Mouse (Mus musculus) cerebellum, adult 2 months (tissue): ENCODE data around the gene Cd52. TPM values are rescaled to one million over a fixed set of nuclear protein-coding genes. Genes with fewer than 3 reads are reported as not detected.

Source experiments
- DNase-seq, 2 experiments: peaks; one replicate each; pipeline ENCODE4 v3.0.0; 2021
- H3K27ac ChIP-seq: fragments of 200-500 bp; 2 replicates; pipeline ENCODE4 v1.5.1; 2012; ENCODE audit warnings: low read length, control low read depth, inconsistent platforms; ENCODE audit not compliant: insufficient read depth
- H3K27me3 ChIP-seq: fragments of 200-500 bp; 2 replicates; pipeline ENCODE4 v1.6.1; 2012; ENCODE audit warnings: inconsistent platforms, mild to moderate bottlenecking, low read length, moderate library complexity; ENCODE audit not compliant: control insufficient read depth, insufficient read depth
- H3K4me1 ChIP-seq: fragments of 200-500 bp; 2 replicates; pipeline ENCODE4 v1.6.1; 2011; ENCODE audit warnings: low read length; ENCODE audit not compliant: control insufficient read depth, insufficient read depth
- H3K4me3 ChIP-seq: fragments of 200-500 bp; replicated peaks from 2 replicates; pipeline ENCODE3; 2011; ENCODE audit warnings: mild to moderate bottlenecking, low read depth, low read length, control low read depth; ENCODE audit not compliant: insufficient read depth
- CTCF ChIP-seq: fragments of 200-500 bp; IDR thresholded peaks from 2 replicates; pipeline ENCODE4 v1.5.1; 2011; ENCODE audit warnings: low read depth, mild to moderate bottlenecking, control low read depth, low read length, moderate library complexity, borderline replicate concordance; ENCODE audit not compliant: insufficient read depth
- POLR2A ChIP-seq: fragments of 200-500 bp; IDR thresholded peaks from 2 replicates; pipeline ENCODE4 v1.6.1; 2011; ENCODE audit warnings: low read length, control low read depth, borderline replicate concordance; ENCODE audit not compliant: insufficient read depth
- WGBS: fragments of 180-500 bp; shearing (Covaris S2); methylation state at CpG from one replicate; pipeline ENCODE4 v1.1.7; 2018; 5-methylcytosine and 5-hydroxymethylcytosine counted together
- polyA plus RNA-seq: library from polyadenylated mRNA; depleted of rRNA; stranded (reverse); fragments of >200 nt; gene quantifications from 2 replicates; pipeline ENCODE4 v1.2.3, GENCODE M21; 2012; rRNA removed

The Cd52 gene
- polyA plus RNA-seq, 1 experiment: 2.8 TPM

DNA sequence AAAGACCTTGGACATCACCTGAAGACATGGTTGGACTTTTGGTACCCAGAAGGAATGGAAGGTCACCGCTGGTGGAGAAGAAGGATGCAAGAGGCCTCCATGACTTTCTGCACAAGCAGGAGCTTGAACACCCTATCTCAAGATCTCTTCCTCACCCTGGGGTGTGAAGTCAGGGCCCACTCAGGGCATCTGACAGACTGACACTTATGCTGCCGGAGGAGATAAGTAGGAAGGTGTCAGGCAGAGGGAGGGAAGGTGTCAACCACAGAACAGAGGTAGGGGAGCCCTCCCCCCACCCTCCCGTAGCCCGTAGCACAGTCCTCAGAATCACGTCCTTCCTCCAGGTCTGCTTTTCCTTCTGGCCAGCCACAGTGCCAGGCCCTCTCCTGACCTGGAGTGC, 47.2 kb downstream of the Cd52 start:
- DNase-seq: no peak
- no peak overlapping the region for H3K27ac ChIP-seq
- TF ChIP-seq CTCF (no peak), POLR2A (no peak)
- 83% methylated on average over 5 of the region's 5 CpGs for WGBS
- H3K27me3 ChIP-seq: no peaks in the 10 kb centered on the region; the same call in 1 of the 2 replicates
- H3K4me1 ChIP-seq: peaks cover 2% of the 10 kb centered on the region
- no peak overlapping the region for H3K4me3 ChIP-seq

DNA sequence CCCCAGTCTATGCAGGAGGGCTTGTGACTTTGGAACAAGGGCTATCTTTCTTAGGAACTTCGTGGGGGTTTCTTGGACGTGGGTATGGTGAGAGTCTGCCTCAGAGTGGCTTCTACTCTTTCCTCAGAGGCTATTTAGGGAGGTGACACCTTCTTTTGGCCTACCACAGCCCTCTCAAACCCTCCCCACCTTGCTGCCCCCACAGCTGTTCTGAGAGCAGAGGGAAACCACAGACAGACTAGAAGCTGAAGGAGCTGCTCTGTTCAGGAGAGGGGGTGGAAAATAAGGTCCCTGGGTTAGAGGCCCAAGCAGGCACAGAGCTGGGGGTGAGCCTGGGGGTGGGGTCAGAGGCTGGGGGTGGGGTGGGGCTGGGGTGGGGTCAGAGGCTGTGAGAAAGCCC, 51.8 kb downstream of the Cd52 start:
- H3K27ac ChIP-seq: no peak overlapping the region
- 49% methylated on average over 2 of the region's 2 CpGs for WGBS
- TF ChIP-seq CTCF (no peak), POLR2A (no peak)
- H3K4me3 ChIP-seq: no peak overlapping the region
- H3K4me1 ChIP-seq: no peaks in the 10 kb centered on the region
- no peaks in the 10 kb centered on the region; the same call in 1 of the 2 replicates for H3K27me3 ChIP-seq
- no peak for DNase-seq

DNA sequence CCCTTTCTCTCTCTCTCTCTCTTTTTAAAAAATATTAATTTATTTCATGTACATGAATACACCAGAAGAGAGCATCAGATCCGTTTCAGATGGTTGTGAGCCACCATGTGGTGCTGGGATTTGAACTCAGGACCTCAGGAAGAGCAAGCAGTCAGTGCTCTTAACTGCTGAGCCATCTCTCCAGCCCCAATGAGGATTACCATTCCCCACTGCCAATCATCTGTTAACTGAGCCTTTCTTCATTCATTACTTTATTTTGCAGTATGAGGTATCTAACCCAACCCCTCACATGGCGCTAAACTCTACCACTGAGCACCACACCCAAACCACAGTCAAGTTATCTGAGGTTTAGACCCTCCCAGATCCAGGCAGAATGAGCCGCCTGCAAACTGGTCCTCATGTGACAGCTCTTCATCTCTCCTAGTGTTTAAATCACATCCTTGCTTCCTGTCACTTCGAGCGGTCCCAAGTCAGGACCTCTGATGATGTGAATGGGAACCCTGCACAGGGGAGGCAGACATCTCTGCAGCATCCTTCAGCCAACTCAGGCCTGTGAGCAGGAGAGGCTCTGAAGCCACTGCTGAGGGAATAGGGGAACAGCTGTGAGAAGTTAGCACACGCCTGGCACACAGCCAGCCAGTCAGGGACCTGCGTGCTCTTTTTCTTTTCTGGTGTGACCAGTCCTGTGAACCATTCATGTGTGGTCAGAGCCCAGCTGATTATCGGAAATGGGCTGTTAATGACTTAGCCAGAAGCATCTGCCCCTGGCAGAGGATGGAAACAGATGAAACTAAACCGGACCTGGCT, 53.4 kb downstream of the Cd52 start:
- 31% methylated on average over 9 of the region's 9 CpGs for WGBS
- Histone ChIP-seq H3K27ac (no peak overlapping the region), H3K4me1 (no peaks in the 10 kb centered on the region), H3K4me3 (no peak overlapping the region), H3K27me3 (no peaks in the 10 kb centered on the region; the same call in 1 of the 2 replicates)
- no peak for TF ChIP-seq POLR2A
- no peak for TF ChIP-seq CTCF
- no peak for DNase-seq

DNA sequence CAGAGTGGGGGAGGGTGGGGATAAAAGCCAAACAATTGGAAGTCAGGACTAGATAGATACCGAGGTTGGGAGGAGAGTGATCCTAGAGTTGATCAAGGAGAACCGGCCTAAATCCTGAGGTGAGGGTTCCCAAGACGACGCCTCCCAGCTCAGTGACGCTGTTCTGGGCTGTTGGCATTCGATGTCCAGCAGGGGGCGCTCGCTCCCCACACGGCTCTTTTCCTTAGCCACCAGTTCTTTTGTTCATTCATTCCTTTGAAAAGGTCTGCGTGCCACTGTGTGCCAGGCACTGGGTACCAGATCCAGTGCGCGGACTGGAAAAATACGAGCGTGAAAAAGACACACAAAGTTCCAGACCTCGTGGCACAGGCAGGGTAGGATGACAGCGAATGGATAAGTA, 58.9 kb downstream of the Cd52 start:
- Histone ChIP-seq H3K27me3 (no peaks in the 10 kb centered on the region; the same call in 1 of the 2 replicates), H3K4me3 (no peak overlapping the region), H3K27ac (no peak overlapping the region), H3K4me1 (no peaks in the 10 kb centered on the region)
- peak; percentile 97 for TF ChIP-seq CTCF
- no peak for TF ChIP-seq POLR2A
- WGBS: 4% methylated on average over 16 of the region's 16 CpGs
- peak; percentile 75 to 83 for DNase-seq

Other genes with a start within 250 kb of the Cd52 start
- gene Rps6ka1, start 207.3 kb downstream of the Cd52 start, polyA plus RNA-seq: 93.6 and 114 TPM in 2 replicates
- 140 and 148 TPM in 2 replicates for gene Hmgn2, start 126.4 kb downstream of the Cd52 start, polyA plus RNA-seq
- 75.8 and 76.6 TPM in 2 replicates for gene Dhdds, start 94.2 kb downstream of the Cd52 start, polyA plus RNA-seq
- 0.16 and 0.23 TPM in 2 replicates for gene Lin28a, start 76.2 kb downstream of the Cd52 start, polyA plus RNA-seq
- not detected in 2 replicates for gene Zfp683, start 41.2 kb downstream of the Cd52 start, polyA plus RNA-seq
- 0.65 and 0.89 TPM in 2 replicates for gene Crybg2, start 34.3 kb downstream of the Cd52 start, polyA plus RNA-seq
- gene Ubxn11, start 7.5 kb upstream of the Cd52 start, polyA plus RNA-seq: 14.8 and 15.0 TPM in 2 replicates
- 238 and 258 TPM in 2 replicates for gene Sh3bgrl3, start 33.7 kb upstream of the Cd52 start, polyA plus RNA-seq
- gene Cep85, start 92.0 kb upstream of the Cd52 start, polyA plus RNA-seq: 24.8 and 25.2 TPM in 2 replicates
- gene Gm7534, start 107.9 kb upstream of the Cd52 start, polyA plus RNA-seq: not detected in 2 replicates
- gene Catsper4, start 132.3 kb upstream of the Cd52 start, polyA plus RNA-seq: 0.08 TPM in 1 of 2 replicates, not detected in the other
- 0.55 and 0.56 TPM in 2 replicates for gene Cnksr1, start 143.3 kb upstream of the Cd52 start, polyA plus RNA-seq
- gene E130218I03Rik, start 148.6 kb upstream of the Cd52 start, polyA plus RNA-seq: 0.52 and 0.84 TPM in 2 replicates
- 10.7 and 11.7 TPM in 2 replicates for gene Zfp593, start 150.5 kb upstream of the Cd52 start, polyA plus RNA-seq
- 1.8 and 1.9 TPM in 2 replicates for gene Gm30191, start 151.9 kb upstream of the Cd52 start, polyA plus RNA-seq
- 6.6 and 7.6 TPM in 2 replicates for gene Grrp1, start 159.0 kb upstream of the Cd52 start, polyA plus RNA-seq
- gene Pdik1l, start 192.8 kb upstream of the Cd52 start, polyA plus RNA-seq: 8.9 and 9.6 TPM in 2 replicates
- 0.07 and 0.24 TPM in 2 replicates for gene Trim63, start 220.0 kb upstream of the Cd52 start, polyA plus RNA-seq
- gene Slc30a2, start 248.1 kb upstream of the Cd52 start, polyA plus RNA-seq: 0.13 and 0.20 TPM in 2 replicates